Mouse (Mus musculus): Measurements from ENCODE around the gene Lypd5. TPM values are rescaled to one million over a fixed set of nuclear protein-coding genes. Genes with fewer than 3 reads are reported as not detected.
A peak's percentile ranks its signal among the peaks of the same experiment; 100 is the strongest.

Lypd5 gene
- polyA plus RNA-seq, 1 experiment from 2014 or later: 55.8 TPM

DNA sequence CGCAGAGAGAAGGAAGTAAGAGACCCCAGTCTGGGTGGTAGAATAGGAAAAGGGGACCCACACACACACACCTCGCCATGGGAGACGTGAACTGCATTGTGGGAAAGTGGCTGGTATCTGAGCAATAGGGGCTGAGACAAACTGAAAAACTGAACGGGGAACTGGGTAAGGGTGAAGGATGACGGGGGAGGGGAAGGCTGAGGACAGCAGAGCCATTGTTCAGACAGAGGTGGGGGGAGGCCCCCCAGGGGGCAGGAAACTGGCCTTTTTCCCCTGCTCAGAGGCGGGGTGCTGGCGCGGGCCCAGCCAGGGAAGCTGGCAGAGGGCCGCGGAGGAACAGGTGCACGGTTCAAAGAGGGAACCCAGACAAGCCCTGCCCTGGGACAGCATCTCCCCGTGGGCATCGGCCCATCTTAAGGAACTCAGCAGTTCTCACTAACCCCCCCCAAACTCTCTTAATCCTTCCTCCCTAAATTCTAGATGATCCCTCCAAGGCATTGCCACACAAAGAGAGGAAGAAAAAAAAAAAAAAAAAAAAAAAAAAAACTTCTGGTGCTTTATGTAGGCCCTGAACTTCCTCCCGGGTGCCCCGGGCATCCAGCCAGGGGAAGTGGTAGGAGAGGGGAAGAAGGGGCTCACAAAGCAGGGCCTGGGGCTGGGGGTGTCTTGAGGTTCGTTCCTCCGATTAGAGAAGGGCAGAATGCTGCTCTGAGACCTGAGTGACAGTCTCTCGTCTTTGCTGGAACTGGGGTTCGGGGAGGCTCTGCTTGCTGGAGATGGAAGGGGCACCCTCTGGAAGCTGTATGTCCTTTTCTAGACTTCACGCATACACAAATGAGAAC is 24.8 kb downstream of the Lypd5 start:
- no peaks in the 10 kb centered on the region for H3K9me3 ChIP-seq
- WGBS: 35% methylated on average over 16 of the region's 20 CpGs
- H3K4me2 ChIP-seq: no peak overlapping the region
- no peak for ATAC-seq (ENCODE audit: insufficient number of reproducible peaks, low FRiP score, low TSS enrichment, low read depth)
- no peak overlapping the region for H3K4me3 ChIP-seq
- no peak overlapping the region for H3K9ac ChIP-seq
- no peaks in the 10 kb centered on the region for H3K36me3 ChIP-seq
- peaks cover 40% of the 10 kb centered on the region for H3K4me1 ChIP-seq
- H3K27me3 ChIP-seq: peaks cover 5% of the 10 kb centered on the region; the same call in 1 of the 2 replicates
- no peak overlapping the region for H3K27ac ChIP-seq

- H3K27me3 ChIP-seq: peaks cover 5% of the 10 kb centered on the region; the same call in 1 of the 2 replicates
- H3K27ac ChIP-seq: no peak overlapping the region
- no peak overlapping the region for H3K4me2 ChIP-seq
- peaks cover 36% of the 10 kb centered on the region for H3K4me1 ChIP-seq
- no peak overlapping the region for H3K4me3 ChIP-seq
- H3K36me3 ChIP-seq: no peaks in the 10 kb centered on the region
- WGBS: 88% methylated on average over 8 of the region's 8 CpGs
- ATAC-seq (ENCODE audit: insufficient number of reproducible peaks, low FRiP score, low TSS enrichment, low read depth): no peak
- H3K9me3 ChIP-seq: no peaks in the 10 kb centered on the region
- H3K9ac ChIP-seq: no peak overlapping the region
These were observed 27.5 kb downstream of the Lypd5 start for GRCm38 (mm10) chr7:24376456-24376855.

DNA sequence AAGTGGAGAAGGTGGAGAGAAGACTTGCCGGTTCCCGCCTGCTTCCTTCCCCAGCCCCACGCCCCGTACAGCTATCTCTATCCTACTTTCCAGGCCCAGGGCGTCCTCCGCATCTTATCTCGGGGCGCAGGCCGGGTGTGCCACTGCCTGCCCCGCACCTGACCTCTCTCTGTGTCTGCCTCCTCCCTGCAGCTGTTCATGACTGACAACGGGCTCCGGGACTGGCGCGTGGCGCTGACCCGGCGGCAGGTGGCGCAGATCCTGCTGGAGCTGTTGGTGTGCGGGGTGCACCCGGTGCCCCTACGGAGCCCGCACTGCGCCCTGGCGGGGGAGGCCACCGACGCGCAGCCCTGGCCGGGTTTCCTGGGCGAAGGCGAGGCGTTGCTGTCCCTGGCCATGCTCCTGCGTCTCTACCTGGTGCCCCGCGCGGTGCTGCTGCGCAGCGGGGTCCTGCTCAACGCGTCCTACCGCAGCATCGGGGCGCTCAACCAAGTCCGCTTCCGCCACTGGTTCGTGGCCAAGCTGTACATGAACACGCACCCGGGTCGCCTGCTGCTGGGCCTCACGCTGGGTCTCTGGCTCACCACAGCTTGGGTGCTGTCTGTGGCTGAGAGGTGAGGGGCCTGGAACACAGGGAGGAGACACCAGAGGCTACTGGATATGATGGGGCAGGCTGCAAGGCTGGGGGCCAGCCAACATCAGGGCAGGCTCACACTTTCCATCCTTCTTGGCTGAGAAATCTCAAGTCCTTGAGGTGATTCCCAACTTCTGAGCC is 28.3 kb downstream of the Lypd5 start:
- Histone ChIP-seq H3K9ac (0 out of 2 replicates have a peak overlapping the region, but pooled peaks have one; percentile 20), H3K9me3 (no peaks in the 10 kb centered on the region), H3K27me3 (peaks cover 5% of the 10 kb centered on the region; the same call in 1 of the 2 replicates), H3K4me3 (peak overlapping the region; percentile 28), H3K27ac (peak overlapping the region; percentile 57), H3K4me2 (peak overlapping the region; percentile 69), H3K36me3 (no peaks in the 10 kb centered on the region), H3K4me1 (peaks cover 35% of the 10 kb centered on the region)
- ATAC-seq (ENCODE audit: insufficient number of reproducible peaks, low FRiP score, low TSS enrichment, low read depth): peak; percentile 37
- WGBS: 10% methylated on average over 49 of the region's 49 CpGs

DNA sequence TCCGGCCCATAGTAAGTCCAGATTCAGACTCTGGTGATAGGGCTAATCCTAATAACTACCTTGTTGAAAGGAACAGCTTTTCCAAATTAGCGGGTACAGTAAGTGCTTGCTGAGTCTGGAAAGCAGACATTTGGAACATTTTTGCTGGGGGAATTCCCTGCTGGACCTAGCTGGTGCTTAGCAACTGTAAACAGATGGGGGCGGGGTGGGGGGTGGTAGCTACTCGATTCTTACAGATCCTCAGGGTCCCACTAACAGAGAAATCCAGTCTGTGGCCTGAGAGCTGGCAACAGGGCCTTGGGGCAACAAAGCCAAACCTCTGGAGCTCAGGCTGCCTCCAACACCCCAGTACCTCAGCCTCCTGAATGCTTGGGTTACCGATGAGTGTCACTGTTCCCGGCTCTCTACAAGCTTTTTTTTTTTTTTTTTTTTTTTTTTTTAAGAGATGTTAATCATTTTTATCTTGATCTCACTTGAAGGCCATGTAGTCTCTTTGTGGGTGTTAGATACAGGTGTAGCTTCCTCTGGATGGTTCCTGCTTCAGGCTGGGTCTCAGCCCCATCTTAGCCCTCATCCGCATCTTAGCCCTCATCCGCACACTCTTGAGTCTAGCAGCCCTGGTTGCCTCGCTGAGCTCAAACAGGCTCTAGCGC is 29.2 kb downstream of the Lypd5 start:
- Histone ChIP-seq H3K9me3 (no peaks in the 10 kb centered on the region), H3K4me2 (no peak overlapping the region), H3K4me3 (no peak overlapping the region), H3K36me3 (no peaks in the 10 kb centered on the region), H3K27me3 (peaks cover 5% of the 10 kb centered on the region; the same call in 1 of the 2 replicates), H3K9ac (no peak overlapping the region), H3K4me1 (peaks cover 33% of the 10 kb centered on the region), H3K27ac (peak overlapping the region; percentile 47)
- ATAC-seq (ENCODE audit: insufficient number of reproducible peaks, low FRiP score, low TSS enrichment, low read depth): no peak
- 46% methylated on average over 10 of the region's 10 CpGs for WGBS

DNA sequence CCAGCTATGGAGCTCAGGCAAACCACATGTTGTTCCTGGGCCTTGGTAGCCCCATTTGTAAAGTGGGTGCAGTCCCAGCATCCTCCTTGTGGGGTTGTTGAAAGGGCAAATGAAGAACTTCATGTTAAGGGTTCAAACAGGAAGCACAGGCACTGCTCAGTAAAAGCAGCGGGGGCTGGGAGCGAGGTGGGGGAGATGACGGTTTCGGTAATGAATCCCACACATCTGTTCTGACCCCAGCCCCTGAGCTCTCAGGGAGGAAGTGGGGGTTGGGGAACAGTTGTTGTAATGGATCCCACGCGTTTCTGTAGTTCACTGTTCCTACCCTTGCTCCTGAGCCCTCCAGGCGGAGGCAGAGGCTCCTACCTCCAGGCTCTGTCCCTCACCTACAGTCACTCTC is 30.9 kb downstream of the Lypd5 start:
- Histone ChIP-seq H3K9me3 (no peaks in the 10 kb centered on the region), H3K4me1 (peaks cover 27% of the 10 kb centered on the region), H3K27ac (peak overlapping the region; percentile 3; the same call in 1 of the 2 replicates), H3K36me3 (no peaks in the 10 kb centered on the region), H3K9ac (no peak overlapping the region), H3K4me2 (no peak overlapping the region), H3K4me3 (no peak overlapping the region), H3K27me3 (peaks cover 5% of the 10 kb centered on the region; the same call in 1 of the 2 replicates)
- WGBS: 13% methylated on average over 7 of the region's 7 CpGs
- 0 out of 2 replicates have a peak, but pooled peaks have one; percentile 40 for ATAC-seq (ENCODE audit: insufficient number of reproducible peaks, low FRiP score, low TSS enrichment, low read depth)

GRCm38 (mm10) chr7:24380370-24380769 is 31.4 kb downstream of the Lypd5 start:
- peak overlapping the region; percentile 3; the same call in 1 of the 2 replicates for H3K27ac ChIP-seq
- H3K9ac ChIP-seq: no peak overlapping the region
- peaks cover 27% of the 10 kb centered on the region for H3K4me1 ChIP-seq
- 36% methylated on average over 2 of the region's 2 CpGs for WGBS
- no peak overlapping the region for H3K4me2 ChIP-seq
- no peaks in the 10 kb centered on the region for H3K36me3 ChIP-seq
- no peaks in the 10 kb centered on the region for H3K9me3 ChIP-seq
- peaks cover 5% of the 10 kb centered on the region; the same call in 1 of the 2 replicates for H3K27me3 ChIP-seq
- H3K4me3 ChIP-seq: no peak overlapping the region
- ATAC-seq (ENCODE audit: insufficient number of reproducible peaks, low FRiP score, low TSS enrichment, low read depth): no peak

DNA sequence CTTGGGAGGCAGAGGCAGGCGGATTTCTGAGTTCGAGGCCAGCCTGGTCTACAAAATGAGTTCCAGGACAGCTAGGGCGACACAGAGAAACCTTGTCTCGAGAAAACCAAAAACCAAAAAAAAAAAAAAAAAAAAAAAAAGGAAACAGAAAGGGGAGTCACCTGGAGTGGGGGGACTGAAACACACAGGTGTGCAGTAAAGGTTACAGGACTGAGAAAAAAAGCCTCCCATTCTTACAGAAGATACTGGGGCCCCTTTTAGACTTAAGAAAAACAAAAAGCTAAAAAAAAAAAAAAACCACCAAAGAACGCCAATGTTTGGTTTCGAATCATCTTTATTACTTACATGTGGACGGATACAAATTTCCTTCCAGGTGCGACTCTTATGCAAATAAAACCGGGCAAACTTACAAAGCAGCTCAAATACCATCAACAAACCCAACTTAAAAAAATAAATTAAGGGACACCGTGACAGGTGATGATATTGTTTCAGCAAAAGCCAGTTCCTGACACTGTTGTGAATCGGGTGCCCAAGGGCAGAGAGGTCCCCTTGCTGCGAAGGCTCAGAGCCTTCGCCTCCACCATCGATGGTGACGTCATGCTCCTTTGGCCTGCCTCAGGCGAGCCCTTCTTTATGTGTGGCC is 33.9 kb downstream of the Lypd5 start:
- H3K4me2 ChIP-seq: no peak overlapping the region
- H3K27ac ChIP-seq: no peak overlapping the region
- peaks cover 16% of the 10 kb centered on the region for H3K4me1 ChIP-seq
- no peaks in the 10 kb centered on the region for H3K36me3 ChIP-seq
- H3K9me3 ChIP-seq: no peaks in the 10 kb centered on the region
- no peaks in the 10 kb centered on the region for H3K27me3 ChIP-seq
- no peak overlapping the region for H3K9ac ChIP-seq
- WGBS: 74% methylated on average over 16 of the region's 16 CpGs
- no peak for ATAC-seq (ENCODE audit: insufficient number of reproducible peaks, low FRiP score, low TSS enrichment, low read depth)
- no peak overlapping the region for H3K4me3 ChIP-seq

DNA sequence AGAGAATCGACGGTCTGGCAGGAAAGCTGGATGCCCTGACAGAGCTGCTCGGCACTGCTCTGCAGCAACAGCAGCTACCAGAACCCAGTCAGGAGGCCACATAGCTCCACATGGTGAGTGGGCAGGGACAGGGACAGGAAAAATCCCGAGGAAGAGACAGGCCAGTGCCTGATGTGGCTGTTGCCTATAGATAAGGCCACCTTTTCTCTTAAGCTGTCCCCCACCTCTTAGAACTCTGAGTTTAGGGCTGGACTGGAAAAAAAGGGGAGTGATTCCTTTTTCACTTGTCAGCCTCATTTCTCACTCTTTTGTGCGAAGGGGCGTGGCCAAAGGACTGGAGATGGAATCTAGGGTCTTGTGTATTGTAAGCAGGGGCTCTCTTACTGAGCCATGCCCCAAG is 35.1 kb downstream of the Lypd5 start:
- no peak overlapping the region for H3K4me2 ChIP-seq
- no peaks in the 10 kb centered on the region for H3K9me3 ChIP-seq
- H3K27me3 ChIP-seq: no peaks in the 10 kb centered on the region
- no peaks in the 10 kb centered on the region for H3K36me3 ChIP-seq
- H3K27ac ChIP-seq: no peak overlapping the region
- WGBS: 63% methylated on average over 6 of the region's 6 CpGs
- peaks cover 13% of the 10 kb centered on the region for H3K4me1 ChIP-seq
- no peak overlapping the region for H3K4me3 ChIP-seq
- ATAC-seq (ENCODE audit: insufficient number of reproducible peaks, low FRiP score, low TSS enrichment, low read depth): no peak
- H3K9ac ChIP-seq: no peak overlapping the region

GRCm38 (mm10) chr7:24384827-24385226 is 35.8 kb downstream of the Lypd5 start:
- ATAC-seq (ENCODE audit: insufficient number of reproducible peaks, low FRiP score, low TSS enrichment, low read depth): no peak
- no peaks in the 10 kb centered on the region for H3K27me3 ChIP-seq
- WGBS: 7% methylated on average over 11 of the region's 11 CpGs
- H3K4me1 ChIP-seq: peaks cover 16% of the 10 kb centered on the region
- H3K9me3 ChIP-seq: no peaks in the 10 kb centered on the region
- no peak overlapping the region for H3K27ac ChIP-seq
- no peak overlapping the region for H3K4me2 ChIP-seq
- H3K9ac ChIP-seq: no peak overlapping the region
- no peak overlapping the region for H3K4me3 ChIP-seq
- H3K36me3 ChIP-seq: no peaks in the 10 kb centered on the region

DNA sequence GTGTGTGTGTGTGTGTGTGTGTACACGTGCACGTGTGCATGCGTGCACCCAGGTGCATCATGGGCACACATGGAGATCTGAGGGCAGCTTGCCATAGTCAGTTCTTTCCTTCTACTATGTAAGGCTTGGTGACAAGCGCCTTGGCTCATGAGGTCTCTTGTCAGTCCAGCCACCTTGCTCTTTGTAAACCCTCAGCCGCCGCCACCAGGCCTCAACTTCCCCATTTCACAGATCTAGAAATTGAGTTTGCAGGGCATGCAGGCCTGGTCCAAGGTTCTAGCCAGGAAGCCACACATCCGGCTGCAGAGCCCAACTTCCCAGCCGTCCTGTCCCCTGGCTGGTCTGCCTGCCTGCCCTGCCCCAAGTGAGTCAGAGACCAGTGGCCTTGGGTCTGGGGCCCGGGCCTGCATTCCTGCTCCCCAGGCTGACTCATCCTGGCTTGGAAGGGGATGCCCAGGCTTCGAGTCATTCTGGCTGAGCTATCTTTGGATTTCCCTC is 38.1 kb downstream of the Lypd5 start:
- Histone ChIP-seq H3K9ac (no peak overlapping the region), H3K9me3 (no peaks in the 10 kb centered on the region), H3K27me3 (no peaks in the 10 kb centered on the region), H3K36me3 (no peaks in the 10 kb centered on the region), H3K4me1 (peaks cover 25% of the 10 kb centered on the region), H3K27ac (no peak overlapping the region), H3K4me3 (no peak overlapping the region), H3K4me2 (no peak overlapping the region)
- no peak for ATAC-seq (ENCODE audit: insufficient number of reproducible peaks, low FRiP score, low TSS enrichment, low read depth)
- WGBS: 79% methylated on average over 10 of the region's 10 CpGs

DNA sequence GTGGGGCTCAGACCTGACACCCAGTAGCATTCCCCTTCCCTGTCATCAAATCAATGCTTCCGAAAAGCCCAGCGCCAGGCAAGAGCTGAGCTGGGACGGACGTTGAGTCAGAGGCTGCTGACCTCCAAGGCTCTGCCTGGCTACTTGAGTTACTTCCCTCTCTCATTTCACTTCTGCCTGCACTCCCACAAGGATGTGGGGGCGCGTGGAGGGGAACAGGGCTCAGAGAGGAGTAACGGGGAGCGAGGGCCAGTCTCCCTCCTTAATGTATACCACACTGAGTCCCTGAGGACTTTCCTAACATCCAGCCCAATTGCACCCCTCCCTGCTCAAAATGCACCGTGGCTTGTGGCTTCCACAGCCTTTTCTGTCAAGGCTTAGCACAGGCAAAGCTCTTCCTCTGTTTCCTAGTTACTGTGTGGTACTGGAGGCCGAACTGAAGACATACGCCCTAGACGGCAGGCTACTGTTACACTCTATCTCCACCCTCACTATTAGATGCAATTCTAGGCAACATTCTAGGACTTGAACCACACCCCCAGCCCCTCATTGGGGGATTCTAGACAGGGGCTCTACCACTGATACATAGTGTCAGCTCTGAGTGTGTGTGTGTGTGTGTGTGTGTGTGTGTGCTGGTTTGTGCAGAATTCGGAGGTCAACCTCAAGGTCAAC is 40.7 kb downstream of the Lypd5 start:
- Histone ChIP-seq H3K4me3 (no peak overlapping the region), H3K9ac (no peak overlapping the region), H3K4me2 (no peak overlapping the region), H3K27ac (no peak overlapping the region), H3K4me1 (peaks cover 25% of the 10 kb centered on the region), H3K9me3 (no peaks in the 10 kb centered on the region), H3K36me3 (no peaks in the 10 kb centered on the region), H3K27me3 (no peaks in the 10 kb centered on the region)
- 45% methylated on average over 13 of the region's 13 CpGs for WGBS
- no peak for ATAC-seq (ENCODE audit: insufficient number of reproducible peaks, low FRiP score, low TSS enrichment, low read depth)
